Mouse (Mus musculus): ENCODE data around the gene Dgcr2.

Dgcr2 gene

GRCm38 (mm10) chr16:17809125-17809524, 89.2 kb downstream of the Dgcr2 start:
- DNase-seq (ENCODE audit: low read depth): peak; percentile 71

DNA sequence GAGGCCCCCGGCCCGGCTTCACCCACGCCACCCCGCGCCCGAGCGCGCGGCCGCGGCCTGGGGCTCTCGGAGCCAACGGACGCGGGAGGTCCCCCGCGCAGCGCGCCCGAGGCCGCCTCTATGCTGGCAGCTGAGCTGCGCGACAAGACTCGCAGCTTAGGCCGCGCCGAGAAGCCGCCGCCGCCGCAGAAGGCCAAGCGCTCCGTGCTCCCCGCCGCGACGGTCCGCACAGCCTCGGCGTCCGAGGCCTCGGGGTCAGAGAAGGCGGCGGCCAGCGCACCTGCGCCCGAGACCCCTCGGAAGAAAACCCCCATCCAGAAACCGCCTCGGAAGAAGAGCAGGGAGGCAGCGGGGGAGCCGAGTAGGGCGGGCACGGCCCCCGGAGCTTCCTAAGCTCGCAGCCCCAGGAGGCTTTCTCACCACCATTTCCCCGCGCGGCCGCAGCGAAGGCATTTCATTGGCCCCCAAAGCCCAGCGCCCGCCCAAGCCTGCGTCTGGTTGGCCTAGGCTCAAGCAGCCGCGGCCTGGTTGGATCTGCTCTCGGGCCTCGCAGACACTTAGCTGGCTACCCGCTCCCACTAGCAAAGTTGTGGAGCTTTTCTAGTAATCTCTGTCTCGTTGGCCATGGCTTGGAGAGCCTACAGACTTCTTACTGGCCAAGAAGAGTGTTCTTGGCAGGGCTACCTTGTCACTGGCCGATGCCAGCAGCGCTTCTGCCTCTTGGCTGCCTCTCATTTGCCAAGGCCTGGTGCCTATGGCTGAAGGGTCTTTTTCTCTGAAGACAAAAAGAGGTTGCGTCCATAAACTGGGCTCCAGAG, 91.0 kb downstream of the Dgcr2 start:
- DNase-seq (ENCODE audit: low read depth): no peak

- DNase-seq (ENCODE audit: low read depth): no peak
These were observed 91.7 kb downstream of the Dgcr2 start for GRCm38 (mm10) chr16:17806581-17807191.

- no peak for DNase-seq (ENCODE audit: low read depth)
These were observed 93.4 kb downstream of the Dgcr2 start for GRCm38 (mm10) chr16:17804982-17805381.

DNA sequence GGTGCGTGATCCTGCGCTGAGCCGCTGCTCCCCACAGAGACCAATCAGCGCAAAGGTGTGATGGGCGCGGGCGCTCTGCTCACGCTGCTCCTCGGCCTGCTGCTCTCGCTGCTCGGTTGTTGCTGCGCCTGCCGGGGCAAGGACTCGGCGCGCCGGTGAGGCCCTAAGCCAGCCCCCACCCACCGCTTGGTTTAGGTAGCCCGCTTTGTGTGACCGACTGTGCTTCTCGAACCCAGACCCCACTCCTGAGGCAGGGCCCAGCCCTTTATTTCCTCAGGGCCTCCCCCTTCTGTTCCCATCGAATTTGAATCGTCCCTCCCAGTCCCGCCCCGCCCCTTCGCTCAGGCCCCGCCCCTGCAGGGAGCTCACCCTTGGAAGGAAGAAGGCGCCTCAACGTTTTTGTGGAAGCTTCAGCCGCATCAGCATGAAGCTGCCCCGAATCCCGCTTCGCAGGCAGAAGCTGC, 93.9 kb downstream of the Dgcr2 start:
- DNase-seq (ENCODE audit: low read depth): no peak

DNA sequence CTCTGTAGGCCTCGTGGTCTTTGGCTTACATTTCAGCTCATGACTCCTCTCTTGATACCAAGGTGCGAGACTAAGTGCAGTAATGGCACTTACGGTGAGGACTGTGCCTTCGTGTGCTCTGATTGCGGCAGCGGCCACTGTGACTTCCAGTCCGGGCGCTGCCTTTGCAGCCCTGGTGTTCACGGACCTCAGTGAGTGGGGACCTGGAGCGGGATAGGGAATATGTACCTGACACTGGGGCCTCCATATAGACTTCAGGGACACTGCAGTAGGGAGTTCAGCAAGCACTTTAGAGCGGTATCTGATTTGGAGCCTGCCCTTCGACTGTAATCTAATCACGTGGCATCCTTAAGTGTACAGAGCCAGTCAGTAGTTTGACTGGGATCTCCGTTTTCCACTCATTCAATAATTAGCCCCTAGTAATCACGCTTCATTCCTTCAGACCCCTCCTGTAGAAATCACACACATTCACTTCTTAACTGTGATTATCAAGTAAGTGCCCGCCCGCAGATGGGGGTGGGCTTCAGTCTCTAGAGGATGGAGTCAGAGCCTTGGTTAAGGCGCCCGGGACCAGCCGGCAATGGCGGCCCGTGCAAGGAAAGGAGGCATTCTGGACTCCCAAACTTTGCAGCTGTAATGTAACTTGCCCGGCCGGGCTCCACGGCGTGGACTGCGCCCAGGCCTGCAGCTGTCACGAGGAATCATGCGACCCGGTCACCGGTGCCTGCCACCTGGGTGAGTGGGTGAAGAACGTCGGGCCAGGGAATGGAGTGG, 94.5 kb downstream of the Dgcr2 start:
- DNase-seq (ENCODE audit: low read depth): no peak

GRCm38 (mm10) chr16:17802839-17803674, 95.3 kb downstream of the Dgcr2 start:
- DNase-seq (ENCODE audit: low read depth): no peak

- no peak for DNase-seq (ENCODE audit: low read depth)
These were observed 95.9 kb downstream of the Dgcr2 start for GRCm38 (mm10) chr16:17802456-17802838.

DNA sequence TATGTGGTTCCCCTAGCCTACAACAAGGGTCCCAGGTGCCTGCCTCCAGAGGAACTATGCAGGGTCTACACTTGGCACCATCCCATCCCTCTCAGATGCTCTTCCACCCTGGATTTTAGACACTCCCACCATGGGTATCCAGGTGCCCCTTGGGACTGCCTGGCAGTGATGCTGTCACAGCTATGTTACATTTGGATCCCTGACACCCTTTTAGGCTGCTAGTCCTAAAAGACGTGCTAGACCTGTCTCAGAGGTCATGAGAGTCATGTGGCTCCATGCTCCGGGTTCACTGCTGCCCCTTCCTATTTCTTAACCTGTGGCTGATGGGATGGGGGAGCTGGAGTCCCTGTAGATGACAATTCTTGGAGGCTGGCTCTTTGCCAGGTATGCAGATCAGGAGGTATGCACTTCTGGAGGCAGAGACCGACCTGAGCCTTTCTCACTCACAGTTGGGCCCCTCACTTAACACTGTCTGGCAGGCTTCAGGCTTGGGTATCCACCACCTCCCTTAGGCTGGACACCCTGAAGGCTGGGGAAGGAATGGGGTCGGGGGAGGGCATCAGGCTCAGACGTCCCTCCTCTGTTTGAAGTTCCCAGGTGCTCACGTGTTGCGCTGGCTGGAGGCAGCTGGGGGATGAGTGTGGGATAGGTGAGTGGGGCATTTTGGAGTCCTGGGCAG, 96.4 kb downstream of the Dgcr2 start:
- DNase-seq (ENCODE audit: low read depth): no peak

- no peak for DNase-seq (ENCODE audit: low read depth)
These were observed 98.8 kb downstream of the Dgcr2 start for GRCm38 (mm10) chr16:17799584-17799983.

- peak; percentile 92 for DNase-seq (ENCODE audit: low read depth)
These were observed 99.8 kb downstream of the Dgcr2 start for GRCm38 (mm10) chr16:17798321-17799180.

GRCm38 (mm10) chr16:17797812-17798311, 100.5 kb downstream of the Dgcr2 start:
- peak; percentile 62 for DNase-seq (ENCODE audit: low read depth)

- peak; percentile 87 for DNase-seq (ENCODE audit: low read depth)
These were observed 101.2 kb downstream of the Dgcr2 start, which contains the start of gene Scarf2 for GRCm38 (mm10) chr16:17796971-17797811. Scarf2 (plus strand) TSS chr16:17797282.

GRCm38 (mm10) chr16:17796519-17796918, 101.8 kb downstream of the Dgcr2 start:
- no peak for DNase-seq (ENCODE audit: low read depth)

DNA sequence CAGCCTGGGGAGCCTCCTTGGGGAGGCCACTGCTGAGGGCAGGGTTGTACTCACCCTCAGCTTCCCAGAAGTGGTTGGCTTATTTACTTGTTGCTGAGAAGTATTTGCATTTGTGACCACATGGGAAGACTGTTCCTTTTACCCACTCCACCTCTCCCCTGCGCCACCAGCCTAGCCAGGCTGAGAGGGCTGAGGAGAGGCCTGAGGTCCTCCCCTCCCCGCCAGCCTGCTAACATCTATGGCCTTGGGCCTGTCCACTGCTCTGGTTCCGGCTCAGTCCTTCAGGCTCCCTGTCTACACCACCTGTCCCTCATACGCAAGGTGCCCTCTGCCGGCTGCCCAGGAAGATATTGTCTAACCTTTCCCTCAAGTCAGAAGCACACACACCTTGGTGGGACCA, 102.7 kb downstream of the Dgcr2 start:
- DNase-seq (ENCODE audit: low read depth): no peak

GRCm38 (mm10) chr16:17794047-17794446, 104.3 kb downstream of the Dgcr2 start:
- no peak for DNase-seq (ENCODE audit: low read depth)

GRCm38 (mm10) chr16:17792728-17793127, 105.6 kb downstream of the Dgcr2 start:
- no peak for DNase-seq (ENCODE audit: low read depth)
